Mouse (Mus musculus) E14TG2a.4 (cell line): Measurements from ENCODE around the gene Kif14.
A peak's percentile ranks its signal among the peaks of the same experiment; 100 is the strongest.

Experiments used
- H3K27me3 ChIP-seq: 2 replicates; pipeline ENCODE4 v1.6.1; 2014; ENCODE audit warnings: low read length, control low read depth; ENCODE audit not compliant: insufficient read depth
- H3K36me3 ChIP-seq: 2 replicates; pipeline ENCODE4 v1.6.1; 2014; ENCODE audit warnings: low read length, control low read depth; ENCODE audit not compliant: insufficient read depth
- H3K4me1 ChIP-seq: replicated peaks from 2 replicates; pipeline ENCODE4 v1.6.1; 2014; ENCODE audit warnings: low read depth, low read length, control low read depth
- H3K4me3 ChIP-seq: replicated peaks from 2 replicates; pipeline ENCODE4 v1.5.1; 2014; ENCODE audit warnings: mild to moderate bottlenecking, low read length
- H3K9me3 ChIP-seq: 2 replicates; pipeline ENCODE4 v1.6.1; 2014; ENCODE audit warnings: low read length, control low read depth
- CTCF ChIP-seq: conservative IDR thresholded peaks from 2 replicates; pipeline ENCODE4 v1.5.1; 2014; ENCODE audit warnings: low read length
- NANOG ChIP-seq: IDR thresholded peaks from 2 replicates; pipeline ENCODE4 v1.6.1; 2014; ENCODE audit warnings: borderline replicate concordance, low read length, mixed read lengths
- POU5F1 ChIP-seq: IDR thresholded peaks from 2 replicates; pipeline ENCODE4 v1.6.1; 2014; ENCODE audit warnings: low read length, borderline replicate concordance

Gene Kif14

GRCm38 (mm10) chr1:136567641-136568040 is 101.5 kb downstream of the Kif14 start:
- H3K36me3 ChIP-seq = no peaks in the 10 kb centered on the region
- TF ChIP-seq CTCF (no peak), NANOG (no peak), POU5F1 (no peak)
- H3K27me3 ChIP-seq = no peaks in the 10 kb centered on the region
- H3K4me1 ChIP-seq = peaks cover 65% of the 10 kb centered on the region
- peak overlapping the region; percentile 73 for H3K4me3 ChIP-seq
- no peaks in the 10 kb centered on the region for H3K9me3 ChIP-seq

DNA sequence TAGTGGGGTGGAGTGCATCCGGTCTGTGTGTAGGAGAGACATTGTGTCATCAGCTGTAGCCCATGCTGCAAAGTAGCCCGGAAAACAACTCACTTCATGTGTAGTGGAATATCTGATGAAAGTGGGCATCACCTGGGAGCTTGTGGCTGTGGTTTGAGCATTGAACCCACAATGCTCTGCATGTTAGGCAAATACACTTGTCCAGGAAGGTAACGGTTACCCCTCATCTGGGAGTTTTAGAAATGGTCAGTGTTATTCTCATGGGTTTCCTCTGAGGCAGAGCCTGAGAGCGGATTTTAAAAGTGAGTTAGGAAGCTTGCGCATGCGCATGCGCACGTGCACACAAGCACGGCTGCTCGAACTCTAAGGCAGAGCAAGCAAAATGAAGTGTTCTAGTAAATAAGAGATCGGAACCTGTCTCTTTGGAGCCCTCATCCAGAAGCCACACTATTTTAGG is 102.6 kb downstream of the Kif14 start:
- Histone ChIP-seq H3K4me1 (peaks cover 64% of the 10 kb centered on the region), H3K36me3 (no peaks in the 10 kb centered on the region), H3K9me3 (no peaks in the 10 kb centered on the region), H3K27me3 (no peaks in the 10 kb centered on the region), H3K4me3 (peak overlapping the region; percentile 77)
- TF ChIP-seq POU5F1 (no peak), NANOG (no peak), CTCF (no peak)

GRCm38 (mm10) chr1:136569206-136569605 is 103.1 kb downstream of the Kif14 start:
- Histone ChIP-seq H3K27me3 (no peaks in the 10 kb centered on the region), H3K4me1 (peaks cover 66% of the 10 kb centered on the region), H3K9me3 (no peaks in the 10 kb centered on the region), H3K36me3 (no peaks in the 10 kb centered on the region), H3K4me3 (peak overlapping the region; percentile 77)
- TF ChIP-seq POU5F1 (no peak), CTCF (no peak), NANOG (no peak)

DNA sequence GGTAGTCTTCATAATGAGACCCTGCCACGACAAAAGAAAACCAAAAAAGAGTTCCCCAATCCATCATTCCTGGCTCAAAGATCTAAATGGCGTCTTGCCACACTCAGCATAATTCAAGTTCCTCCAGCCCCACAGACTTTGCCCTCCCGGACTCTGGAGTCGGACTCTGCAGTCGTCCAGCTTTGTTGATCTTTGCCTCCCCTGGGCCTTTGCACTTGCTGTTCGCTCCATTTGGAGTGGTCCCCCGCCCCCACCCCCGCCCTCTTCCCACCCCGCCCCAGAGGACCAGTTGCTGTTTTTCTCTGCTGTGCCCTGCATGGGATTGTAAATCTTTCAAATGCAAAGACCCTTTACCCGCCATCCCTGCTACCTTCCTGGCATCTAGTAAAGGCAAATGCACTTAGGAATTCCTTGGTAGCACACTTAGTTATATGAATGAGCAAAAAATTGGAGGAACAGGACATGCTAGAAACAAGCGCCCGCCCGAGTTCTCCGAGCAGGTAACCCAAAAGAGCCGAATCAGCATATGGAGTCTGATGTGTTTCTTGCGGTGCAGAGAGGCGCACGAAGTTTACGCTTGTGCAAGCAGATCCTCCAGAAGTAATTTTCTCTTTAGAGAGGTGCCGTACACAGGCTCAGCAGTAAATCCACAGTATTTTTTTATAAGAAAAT is 103.6 kb downstream of the Kif14 start:
- H3K36me3 ChIP-seq = no peaks in the 10 kb centered on the region
- H3K9me3 ChIP-seq = no peaks in the 10 kb centered on the region
- TF ChIP-seq CTCF = no peak
- TF ChIP-seq NANOG = no peak
- no peak for TF ChIP-seq POU5F1

GRCm38 (mm10) chr1:136570298-136570653 is 104.1 kb downstream of the Kif14 start:
- Histone ChIP-seq H3K9me3 (no peaks in the 10 kb centered on the region), H3K36me3 (0 out of 2 replicates have a peak, but pooled peaks cover under 1% of the 10 kb centered on the region), H3K4me3 (peak overlapping the region; percentile 77), H3K27me3 (no peaks in the 10 kb centered on the region), H3K4me1 (peaks cover 64% of the 10 kb centered on the region)
- TF ChIP-seq CTCF (no peak), NANOG (peak; percentile 30; the same call in 1 of the 2 replicates), POU5F1 (no peak)

More for the DNA sequence above, 103.6 kb downstream of the Kif14 start:
- no peaks in the 10 kb centered on the region for H3K27me3 ChIP-seq
- H3K4me3 ChIP-seq = peak overlapping the region; percentile 77
- peaks cover 64% of the 10 kb centered on the region for H3K4me1 ChIP-seq

GRCm38 (mm10) chr1:136570976-136571375 is 104.8 kb downstream of the Kif14 start:
- H3K4me1 ChIP-seq = peaks cover 60% of the 10 kb centered on the region
- H3K36me3 ChIP-seq = 0 out of 2 replicates have a peak, but pooled peaks cover 3% of the 10 kb centered on the region
- TF ChIP-seq NANOG (no peak), CTCF (no peak), POU5F1 (no peak)
- no peaks in the 10 kb centered on the region for H3K27me3 ChIP-seq
- H3K4me3 ChIP-seq = peak overlapping the region; percentile 67
- no peaks in the 10 kb centered on the region for H3K9me3 ChIP-seq

DNA sequence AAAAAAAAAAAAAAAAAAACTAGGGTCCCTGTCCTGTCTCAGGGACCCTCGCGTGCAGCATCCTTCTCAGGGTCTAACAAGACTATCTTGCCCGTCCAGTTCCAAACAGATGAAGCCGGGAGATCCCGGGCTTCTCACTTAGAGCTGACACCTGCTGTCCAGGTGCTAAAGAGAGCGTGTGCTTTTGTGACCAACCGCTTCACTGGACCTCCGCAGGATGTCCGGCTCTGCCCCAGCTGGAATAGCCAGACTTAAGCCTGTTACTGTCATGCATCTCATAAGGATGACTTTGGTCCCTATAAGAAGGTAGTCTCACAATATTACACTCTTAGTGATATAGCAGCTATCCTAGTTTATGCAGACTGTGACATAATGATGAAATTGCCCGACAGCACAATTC is 105.4 kb downstream of the Kif14 start:
- TF ChIP-seq NANOG = no peak
- peak overlapping the region; percentile 67 for H3K4me3 ChIP-seq
- no peaks in the 10 kb centered on the region for H3K27me3 ChIP-seq
- no peaks in the 10 kb centered on the region for H3K9me3 ChIP-seq
- H3K4me1 ChIP-seq = peaks cover 59% of the 10 kb centered on the region
- H3K36me3 ChIP-seq = peaks cover 8% of the 10 kb centered on the region

DNA sequence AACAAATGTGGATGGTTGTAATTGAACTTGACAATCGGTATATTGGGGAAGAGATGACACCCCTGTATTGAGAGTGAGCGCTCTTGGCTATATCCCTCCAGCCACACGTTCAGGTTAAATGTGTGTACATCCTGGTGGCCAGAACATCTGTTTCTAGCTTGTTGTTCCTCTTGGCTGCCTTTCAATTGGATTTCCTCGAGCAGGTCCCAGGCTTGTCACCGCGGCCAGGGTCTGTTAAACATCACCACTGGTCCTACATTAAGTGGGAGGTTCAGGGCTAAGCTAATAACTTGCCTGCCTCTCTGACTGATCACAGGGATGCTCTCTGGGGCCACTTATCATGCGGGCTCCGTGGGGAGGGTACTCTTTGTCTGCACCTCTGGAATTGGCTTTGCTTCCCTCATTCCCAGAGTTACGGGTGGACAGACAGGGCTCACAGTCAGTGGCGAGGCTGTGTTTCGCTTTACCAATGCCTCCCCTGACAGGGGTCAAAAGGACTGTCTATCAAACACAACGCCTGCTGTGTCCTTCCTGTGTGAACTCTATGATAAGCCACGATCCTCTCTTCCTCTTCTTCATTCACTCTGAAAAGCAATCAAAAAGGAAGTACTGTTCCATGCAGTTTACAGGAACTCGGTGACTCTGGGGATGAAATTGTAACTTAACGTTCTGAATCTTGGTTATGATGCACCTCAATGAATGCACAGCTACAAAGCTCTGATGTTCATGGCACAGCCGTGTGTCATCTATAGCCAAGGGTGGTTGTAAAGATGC is 111.9 kb downstream of the Kif14 start:
- TF ChIP-seq POU5F1 (no peak), CTCF (no peak)
- peak overlapping the region; percentile 29; the same call in 1 of the 2 replicates for H3K4me3 ChIP-seq
- H3K4me1 ChIP-seq = peaks cover 66% of the 10 kb centered on the region
- H3K27me3 ChIP-seq = no peaks in the 10 kb centered on the region
- peaks cover 44% of the 10 kb centered on the region for H3K36me3 ChIP-seq
- no peaks in the 10 kb centered on the region for H3K9me3 ChIP-seq

GRCm38 (mm10) chr1:136579360-136579759 is 113.2 kb downstream of the Kif14 start:
- Histone ChIP-seq H3K27me3 (no peaks in the 10 kb centered on the region), H3K36me3 (peaks cover 52% of the 10 kb centered on the region), H3K9me3 (no peaks in the 10 kb centered on the region), H3K4me1 (peaks cover 69% of the 10 kb centered on the region), H3K4me3 (peak overlapping the region; percentile 43; the same call in 1 of the 2 replicates)
- TF ChIP-seq CTCF = no peak
- TF ChIP-seq NANOG = no peak
- no peak for TF ChIP-seq POU5F1
